In genomic region chr12:112628928-112629721, GRCm38 (mm10) we compare ENCODE assay signal across 8 mouse cellular contexts. TPM values are rescaled to one million over a fixed set of nuclear protein-coding genes. Genes with fewer than 3 reads are reported as not detected.
DNase-seq lines count a peak whose midpoint lies in the region; ATAC-seq and TF ChIP-seq lines count a peak whose summit lies in the region.

No protein-coding gene starts in this region.

- no peaks in the 10 kb centered on the region for H3K27me3 ChIP-seq in limb, embryonic 10.5 days (ENCODE audit: low read depth, poor library complexity, severe bottlenecking)
- no peaks in the 10 kb centered on the region; the same call in 1 of the 2 replicates for H3K27me3 ChIP-seq in midbrain, embryonic 10.5 days (ENCODE audit: low read depth, poor library complexity, severe bottlenecking)
- no peaks in the 10 kb centered on the region for H3K27me3 ChIP-seq in stomach, postnatal 0 days (ENCODE audit: control insufficient read depth, insufficient read depth, low read length)

- ATAC-seq in activated CD4-positive, CD25-positive, alpha-beta regulatory T cell, adult 4 months = peak; percentile 71
- peak; percentile 51 for ATAC-seq in stomach, postnatal 0 days (ENCODE audit: low FRiP score, low TSS enrichment)

- intact Hi-C loops in heart, postnatal 14 days (cut with DNase I) = no loop called here

- H3K9me3 ChIP-seq in limb, embryonic 10.5 days (replicated peaks) = no peaks in the 10 kb centered on the region
- H3K9me3 ChIP-seq in midbrain, embryonic 10.5 days (replicated peaks) = no peaks in the 10 kb centered on the region
- no peaks in the 10 kb centered on the region for H3K9me3 ChIP-seq in stomach, postnatal 0 days (ENCODE audit: control insufficient read depth, low read length)

- H3K4me1 ChIP-seq in limb, embryonic 10.5 days = peaks cover 41% of the 10 kb centered on the region
- peaks cover 35% of the 10 kb centered on the region for H3K4me1 ChIP-seq in midbrain, embryonic 10.5 days
- H3K4me1 ChIP-seq in stomach, postnatal 0 days (replicated peaks; ENCODE audit: control insufficient read depth, insufficient read depth) = peaks cover 10% of the 10 kb centered on the region

- no peaks in the 10 kb centered on the region for H3K36me3 ChIP-seq in limb, embryonic 10.5 days
- H3K36me3 ChIP-seq in midbrain, embryonic 10.5 days = no peaks in the 10 kb centered on the region
- H3K36me3 ChIP-seq in stomach, postnatal 0 days (ENCODE audit: control insufficient read depth, insufficient read depth, low read length) = no peaks in the 10 kb centered on the region

- peak overlapping the region; percentile 59; the same call in 1 of the 2 replicates for H3K27ac ChIP-seq in limb, embryonic 10.5 days
- peak overlapping the region; percentile 17; the same call in 1 of the 2 replicates for H3K27ac ChIP-seq in midbrain, embryonic 10.5 days (replicated peaks)
- peak overlapping the region; percentile 40; the same call in 1 of the 2 replicates for H3K27ac ChIP-seq in stomach, postnatal 0 days (replicated peaks)

- no peak for TF ChIP-seq CTCF in stomach, postnatal 0 days (IDR thresholded peaks at IDR 0.05; ENCODE audit: low read depth)

- peak overlapping the region; percentile 45 for H3K4me2 ChIP-seq in stomach, postnatal 0 days (replicated peaks; ENCODE audit: low read depth)

- 39% methylated on average over 19 of the region's 19 CpGs for WGBS in limb, embryonic 10.5 days
- 39% methylated on average over 19 of the region's 19 CpGs for WGBS in midbrain, embryonic 10.5 days
- 23% methylated on average over 19 of the region's 19 CpGs for WGBS in stomach, postnatal 0 days

- H3K4me3 ChIP-seq in limb, embryonic 10.5 days = peak overlapping the region; percentile 38
- H3K4me3 ChIP-seq in midbrain, embryonic 10.5 days = peak overlapping the region; percentile 38
- H3K4me3 ChIP-seq in stomach, postnatal 0 days (ENCODE audit: low read depth, low read length) = no peak overlapping the region

- DNase-seq in layer of hippocampus, adult 11-12 months (ENCODE audit: low spot score) = peak; percentile 72
- no peak for DNase-seq in layer of hippocampus, postnatal 14 days (ENCODE audit: low spot score in 2 of 2)
- peak; percentile 95 for DNase-seq in fat pad, adult 2 months (ENCODE audit: extremely low read depth, low read depth, low spot score)
- peak; percentile 54 to 62 for DNase-seq in heart, postnatal 14 days
- peak; percentile 79 for DNase-seq in limb, embryonic 10.5 days (ENCODE audit: low spot score)
- DNase-seq in midbrain, embryonic 10.5 days (ENCODE audit: low spot score) = peak; percentile 70
- DNase-seq in stomach, postnatal 0 days (ENCODE audit: low spot score) = peak; percentile 72

- peak overlapping the region; percentile 38 for H3K9ac ChIP-seq in stomach, postnatal 0 days (ENCODE audit: low read length)

- TF ChIP-seq EP300 in stomach, postnatal 0 days (optimal IDR thresholded peaks at IDR 0.05) = no peak

RNA-seq across cellular contexts. Expression of gene Adssl1, which starts 9.3 kb away (rescaled TPM):
- total RNA-seq in layer of hippocampus, postnatal 14 days (2021) = 1 to 10 TPM; 5.3 to 5.6 TPM
- 1 to 10 TPM in 1 of 2 experiments, under 1 TPM in 1; 0.86 to 1.3 TPM for polyA plus RNA-seq in activated CD4-positive, CD25-positive, alpha-beta regulatory T cell, adult 4 months (2017; shearing (Covaris generic))
- 100 to 1,000 TPM; 119 to 129 TPM for total RNA-seq in heart, postnatal 14 days (2021)
- 1.9 and 3.0 TPM in 2 replicates for polyA plus RNA-seq in limb, embryonic 10.5 days (2016; fragmentation: Nextera tagmentation; extraction: Ambion mirVana)
- 2.9 and 3.4 TPM in 2 replicates for polyA plus RNA-seq in midbrain, embryonic 10.5 days (2016; fragmentation: Nextera tagmentation; extraction: Ambion mirVana)
- 4.7 and 6.4 TPM in 2 replicates for polyA plus RNA-seq in stomach, postnatal 0 days (2015; fragmentation: Nextera tagmentation; extraction: Ambion mirVana)

RNA-seq across cellular contexts. Expression of gene Siva1, which starts 15.4 kb away (rescaled TPM):
- 10 to 100 TPM; 21.6 to 23.4 TPM for total RNA-seq in layer of hippocampus, postnatal 14 days (2021)
- polyA plus RNA-seq in activated CD4-positive, CD25-positive, alpha-beta regulatory T cell, adult 4 months (2017; shearing (Covaris generic)) = 10 to 100 TPM; 38.7 to 44.6 TPM
- total RNA-seq in heart, postnatal 14 days (2021) = 10 to 100 TPM; 25.4 to 30.9 TPM
- 359 and 361 TPM in 2 replicates for polyA plus RNA-seq in limb, embryonic 10.5 days (2016; fragmentation: Nextera tagmentation; extraction: Ambion mirVana)
- polyA plus RNA-seq in midbrain, embryonic 10.5 days (2016; fragmentation: Nextera tagmentation; extraction: Ambion mirVana) = 306 and 361 TPM in 2 replicates
- polyA plus RNA-seq in stomach, postnatal 0 days (2015; fragmentation: Nextera tagmentation; extraction: Ambion mirVana) = 91.5 and 97.1 TPM in 2 replicates

RNA-seq across cellular contexts. Expression of gene Inf2, which starts 40.5 kb away (rescaled TPM):
- 100 to 1,000 TPM; 116 to 122 TPM for total RNA-seq in layer of hippocampus, postnatal 14 days (2021)
- polyA plus RNA-seq in activated CD4-positive, CD25-positive, alpha-beta regulatory T cell, adult 4 months (2017; shearing (Covaris generic)) = 10 to 100 TPM in 1 of 2 experiments, 1 to 10 TPM in 1; 9.9 to 11.0 TPM
- 10 to 100 TPM; 19.8 to 21.5 TPM for total RNA-seq in heart, postnatal 14 days (2021)
- 1.3 and 1.6 TPM in 2 replicates for polyA plus RNA-seq in limb, embryonic 10.5 days (2016; fragmentation: Nextera tagmentation; extraction: Ambion mirVana)
- 1.7 and 1.8 TPM in 2 replicates for polyA plus RNA-seq in midbrain, embryonic 10.5 days (2016; fragmentation: Nextera tagmentation; extraction: Ambion mirVana)
- polyA plus RNA-seq in stomach, postnatal 0 days (2015; fragmentation: Nextera tagmentation; extraction: Ambion mirVana) = 1.5 and 2.0 TPM in 2 replicates

RNA-seq across cellular contexts. Expression of gene Akt1, which starts 45.6 kb away (rescaled TPM):
- total RNA-seq in layer of hippocampus, postnatal 14 days (2021) = 100 to 1,000 TPM; 153 to 158 TPM
- 10 to 100 TPM; 17.3 to 23.5 TPM for polyA plus RNA-seq in activated CD4-positive, CD25-positive, alpha-beta regulatory T cell, adult 4 months (2017; shearing (Covaris generic))
- total RNA-seq in heart, postnatal 14 days (2021) = 100 to 1,000 TPM; 217 to 237 TPM
- 59.3 and 82.8 TPM in 2 replicates for polyA plus RNA-seq in limb, embryonic 10.5 days (2016; fragmentation: Nextera tagmentation; extraction: Ambion mirVana)
- polyA plus RNA-seq in midbrain, embryonic 10.5 days (2016; fragmentation: Nextera tagmentation; extraction: Ambion mirVana) = 44.5 and 46.2 TPM in 2 replicates
- polyA plus RNA-seq in stomach, postnatal 0 days (2015; fragmentation: Nextera tagmentation; extraction: Ambion mirVana) = 84.5 and 98.2 TPM in 2 replicates

RNA-seq across cellular contexts. Expression of gene Zbtb42, which starts 49.5 kb away (rescaled TPM):
- total RNA-seq in layer of hippocampus, postnatal 14 days (2021) = under 1 TPM; 0.43 to 0.55 TPM
- 1 to 10 TPM; 2.2 to 2.6 TPM for polyA plus RNA-seq in activated CD4-positive, CD25-positive, alpha-beta regulatory T cell, adult 4 months (2017; shearing (Covaris generic))
- total RNA-seq in heart, postnatal 14 days (2021) = 1 to 10 TPM; 5.8 to 7.2 TPM
- 1.4 and 2.7 TPM in 2 replicates for polyA plus RNA-seq in limb, embryonic 10.5 days (2016; fragmentation: Nextera tagmentation; extraction: Ambion mirVana)
- 8.2 and 9.2 TPM in 2 replicates for polyA plus RNA-seq in midbrain, embryonic 10.5 days (2016; fragmentation: Nextera tagmentation; extraction: Ambion mirVana)
- 11.3 and 12.1 TPM in 2 replicates for polyA plus RNA-seq in stomach, postnatal 0 days (2015; fragmentation: Nextera tagmentation; extraction: Ambion mirVana)

Comparison
In these comparisons a context has a peak if more than half of its experiments do, and no peak if none do; other contexts are left out.
1. DNase-seq: peak in layer of hippocampus, adult 11-12 months (single experiment), fat pad, adult 2 months (single experiment), heart, postnatal 14 days (2 of 2), limb, embryonic 10.5 days (single experiment), midbrain, embryonic 10.5 days (single experiment) and stomach, postnatal 0 days (single experiment); none in layer of hippocampus, postnatal 14 days (0 of 2).
2. Peak in every context shown above with its lines, with median percentiles within 50 percentile points of each other: H3K27ac ChIP-seq.